ENCODE assay signal across 8 mouse cellular contexts in genomic region chr10:81432868-81433262, GRCm38 (mm10). TPM values are rescaled to one million over a fixed set of nuclear protein-coding genes. Genes with fewer than 3 reads are reported as not detected.
DNase-seq lines count a peak whose midpoint lies in the region; TF ChIP-seq lines count a peak whose summit lies in the region.

No protein-coding gene starts in this region.

- no peak for TF ChIP-seq POLR2A in cortical plate, adult 2 months (IDR thresholded peaks at IDR 0.05; ENCODE audit: extremely low read depth, insufficient read depth, low read length)

- TF ChIP-seq CTCF in cortical plate, adult 2 months (IDR thresholded peaks at IDR 0.05; ENCODE audit: extremely low read depth, insufficient read depth, low read length) = no peak

- H3K27me3 ChIP-seq in megakaryocyte, embryonic 14.5 days (replicated peaks) = no peaks in the 10 kb centered on the region

- H3K36me3 ChIP-seq in megakaryocyte, embryonic 14.5 days (replicated peaks; ENCODE audit: low read length) = no peaks in the 10 kb centered on the region

- peak; percentile 95 to 97 for DNase-seq in adrenal gland, adult (ENCODE audit: inconsistent age in 2 of 2, low spot score in 1 of 2)
- DNase-seq in gastrocnemius, postnatal 10 days = peak; percentile 88
- DNase-seq in induced T-regulatory cell, adult 2 months (ENCODE audit: low read depth) = peak; percentile 98
- peak; percentile 95 to 97 for DNase-seq in left cerebral cortex, adult 9 months (ENCODE audit: low spot score in 2 of 2)
- DNase-seq in right cerebral cortex, postnatal 14 days = peak; percentile 88
- peak; percentile 84 to 92 for DNase-seq in urinary bladder, postnatal 36 days (ENCODE audit: low spot score in 2 of 2)

- no peaks in the 10 kb centered on the region for H3K9me3 ChIP-seq in megakaryocyte, embryonic 14.5 days

- peaks cover 3% of the 10 kb centered on the region; the same call in 1 of the 2 replicates for H3K4me1 ChIP-seq in cortical plate, adult 2 months (ENCODE audit: control insufficient read depth, insufficient read depth, low read length)
- peaks cover 68% of the 10 kb centered on the region for H3K4me1 ChIP-seq in megakaryocyte, embryonic 14.5 days

- H3K27ac ChIP-seq in cortical plate, adult 2 months (ENCODE audit: insufficient read depth, low read length) = 0 out of 2 replicates have a peak overlapping the region, but pooled peaks have one; percentile 5

- peak overlapping the region; percentile 24 for H3K4me3 ChIP-seq in cortical plate, adult 2 months (ENCODE audit: insufficient read depth, low read length)
- peak overlapping the region; percentile 88 for H3K4me3 ChIP-seq in megakaryocyte, embryonic 14.5 days (replicated peaks)

RNA-seq across cellular contexts. Expression of gene Nfic, which starts 22.6 kb away (rescaled TPM):
- 52.2 and 54.5 TPM in 2 replicates for polyA plus RNA-seq in cortical plate, adult 2 months (2012; rRNA removed)
- total RNA-seq in gastrocnemius, postnatal 10 days (2021) = 100 to 1,000 TPM; 329 to 332 TPM
- 184 and 257 TPM in 2 replicates for polyA plus RNA-seq in megakaryocyte, embryonic 14.5 days (2012; ENCODE audit: insufficient read depth, low replicate concordance)

RNA-seq across cellular contexts. Expression of gene Smim24, which starts 40.0 kb away (rescaled TPM):
- polyA plus RNA-seq in cortical plate, adult 2 months (2012; rRNA removed) = 2.5 and 3.0 TPM in 2 replicates
- total RNA-seq in gastrocnemius, postnatal 10 days (2021) = under 1 TPM in 1 of 2 experiments, not detected in 1; 0.65 TPM
- polyA plus RNA-seq in megakaryocyte, embryonic 14.5 days (2012; ENCODE audit: insufficient read depth, low replicate concordance) = 4.4 TPM in 1 of 2 replicates, not detected in the other

RNA-seq across cellular contexts. Expression of gene Gm48552, which starts 44.1 kb away (rescaled TPM):
- polyA plus RNA-seq in cortical plate, adult 2 months (2012; rRNA removed) = 6.8 and 7.8 TPM in 2 replicates
- total RNA-seq in gastrocnemius, postnatal 10 days (2021) = 1 to 10 TPM in 1 of 2 experiments, under 1 TPM in 1; 0.33 to 2.0 TPM
- polyA plus RNA-seq in megakaryocyte, embryonic 14.5 days (2012; ENCODE audit: insufficient read depth, low replicate concordance) = 8.4 TPM in 1 of 2 replicates, not detected in the other

RNA-seq across cellular contexts. Expression of gene Gm48551, which starts 48.6 kb away (rescaled TPM):
- polyA plus RNA-seq in cortical plate, adult 2 months (2012; rRNA removed) = 5.8 and 5.9 TPM in 2 replicates
- total RNA-seq in gastrocnemius, postnatal 10 days (2021) = under 1 TPM; 0.40 to 0.45 TPM
- 0.89 TPM in 1 of 2 replicates, not detected in the other for polyA plus RNA-seq in megakaryocyte, embryonic 14.5 days (2012; ENCODE audit: insufficient read depth, low replicate concordance)

RNA-seq across cellular contexts. Expression of gene Dohh, which starts 48.6 kb away (rescaled TPM):
- 106 and 108 TPM in 2 replicates for polyA plus RNA-seq in cortical plate, adult 2 months (2012; rRNA removed)
- total RNA-seq in gastrocnemius, postnatal 10 days (2021) = 10 to 100 TPM; 40.3 to 46.7 TPM
- 80.4 and 114 TPM in 2 replicates for polyA plus RNA-seq in megakaryocyte, embryonic 14.5 days (2012; ENCODE audit: insufficient read depth, low replicate concordance)

Comparison
In these comparisons a context has a peak if more than half of its experiments do, and no peak if none do; other contexts are left out.
1. Peak in every context shown above with its lines: DNase-seq, H3K4me3 ChIP-seq and H3K27ac ChIP-seq.